Mouse (Mus musculus): ENCODE measurements around the gene Sox5.

Gene Sox5

DNA sequence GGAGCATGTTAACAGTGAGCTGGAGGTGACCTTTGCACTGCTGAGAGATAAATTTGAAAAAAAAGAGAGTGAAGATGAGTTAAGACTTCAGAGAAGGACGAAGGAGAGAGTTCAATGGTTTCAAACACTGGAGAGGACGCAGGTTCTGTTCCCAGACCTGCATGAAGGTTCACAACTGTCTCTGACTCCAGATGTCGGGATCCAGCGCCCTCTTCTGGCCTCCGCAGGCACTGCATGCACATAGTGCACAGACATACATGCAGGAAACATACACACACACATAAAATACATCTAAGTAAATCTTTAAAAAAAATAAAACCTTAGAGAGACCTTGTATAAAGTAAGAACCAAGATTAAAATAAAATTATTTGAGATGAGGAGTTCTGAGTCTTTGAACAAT lies 352.5 kb downstream of the Sox5 start:
- DNase-seq (ENCODE audit: low spot score): no peak

DNA sequence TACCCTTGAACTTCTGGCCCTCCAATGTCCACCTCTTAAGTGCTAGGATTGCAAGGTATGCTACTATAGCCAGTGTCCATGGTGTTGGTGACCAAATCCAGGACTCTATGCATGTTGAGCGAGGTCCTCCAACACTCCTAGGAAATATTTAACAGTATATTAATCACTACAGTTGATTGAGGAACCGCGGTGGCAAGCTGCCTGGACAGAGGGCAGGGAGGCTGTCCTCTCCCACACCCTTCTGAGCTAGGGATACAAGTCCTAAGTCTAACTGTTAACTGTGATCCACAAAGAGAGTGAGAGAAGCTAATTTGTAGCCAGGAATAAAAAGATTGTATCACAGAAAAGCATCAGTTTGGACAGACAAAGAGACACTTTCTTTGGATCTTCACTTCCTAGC lies 373.7 kb downstream of the Sox5 start:
- DNase-seq (ENCODE audit: low spot score): no peak

DNA sequence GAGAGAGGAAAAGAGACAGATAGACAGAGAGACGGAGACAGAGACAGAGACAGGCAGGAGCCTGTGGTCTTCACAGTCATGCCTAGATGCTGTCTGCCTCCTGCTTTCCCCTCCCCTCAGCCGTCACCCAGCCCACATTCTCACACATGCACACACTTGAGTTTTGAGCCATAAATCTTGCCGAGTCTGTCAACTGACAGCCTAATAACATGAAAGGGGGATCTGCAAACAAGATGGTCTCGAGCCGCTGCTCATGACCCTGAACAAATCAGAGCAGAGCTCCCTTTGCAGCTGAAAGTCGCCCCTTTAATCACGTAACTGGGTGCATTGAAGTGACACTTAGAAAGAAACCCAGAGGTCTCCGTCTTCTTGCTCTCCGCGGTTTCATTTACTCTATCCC lies 383.7 kb downstream of the Sox5 start:
- no peak for DNase-seq (ENCODE audit: low spot score)

- no peak for DNase-seq (ENCODE audit: low spot score)
Observed at GRCm38 (mm10) chr6:144393151-144393550, 388.6 kb downstream of the Sox5 start.

DNA sequence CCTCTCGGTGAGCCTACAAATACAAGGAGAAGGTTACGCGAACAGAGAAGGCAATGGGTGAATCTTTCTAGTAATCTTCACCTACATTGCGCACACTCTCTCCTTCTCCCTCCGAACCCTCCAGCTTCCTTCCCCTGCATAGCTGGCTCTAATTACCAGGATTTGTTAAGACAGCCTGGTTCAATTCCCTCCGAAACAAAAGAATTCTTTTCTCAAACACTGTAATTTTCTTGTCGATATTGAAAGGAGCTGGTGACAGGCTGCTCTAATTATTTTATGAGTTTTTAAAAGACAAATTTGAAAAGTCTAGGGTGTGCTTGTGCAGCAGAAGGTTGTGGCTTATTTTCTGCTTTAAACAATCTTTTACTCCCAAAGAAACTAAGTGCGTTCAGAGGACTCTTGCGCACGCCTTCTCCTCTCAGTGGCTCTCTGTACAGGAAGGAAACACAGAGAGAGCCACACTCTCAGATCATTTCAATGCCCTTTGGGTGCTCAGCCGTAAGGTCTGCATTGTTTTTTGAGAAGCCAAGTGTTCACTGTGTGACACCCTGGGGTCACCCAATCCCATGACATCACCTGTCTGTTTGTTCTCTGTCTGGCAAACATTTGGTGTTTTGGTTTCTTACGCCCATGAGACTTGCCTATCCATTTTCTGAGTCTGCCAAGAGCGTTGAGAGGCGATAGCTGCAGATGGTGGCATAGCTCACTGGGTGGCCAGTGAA lies 392.3 kb downstream of the Sox5 start:
- DNase-seq (ENCODE audit: low spot score): no peak

DNA sequence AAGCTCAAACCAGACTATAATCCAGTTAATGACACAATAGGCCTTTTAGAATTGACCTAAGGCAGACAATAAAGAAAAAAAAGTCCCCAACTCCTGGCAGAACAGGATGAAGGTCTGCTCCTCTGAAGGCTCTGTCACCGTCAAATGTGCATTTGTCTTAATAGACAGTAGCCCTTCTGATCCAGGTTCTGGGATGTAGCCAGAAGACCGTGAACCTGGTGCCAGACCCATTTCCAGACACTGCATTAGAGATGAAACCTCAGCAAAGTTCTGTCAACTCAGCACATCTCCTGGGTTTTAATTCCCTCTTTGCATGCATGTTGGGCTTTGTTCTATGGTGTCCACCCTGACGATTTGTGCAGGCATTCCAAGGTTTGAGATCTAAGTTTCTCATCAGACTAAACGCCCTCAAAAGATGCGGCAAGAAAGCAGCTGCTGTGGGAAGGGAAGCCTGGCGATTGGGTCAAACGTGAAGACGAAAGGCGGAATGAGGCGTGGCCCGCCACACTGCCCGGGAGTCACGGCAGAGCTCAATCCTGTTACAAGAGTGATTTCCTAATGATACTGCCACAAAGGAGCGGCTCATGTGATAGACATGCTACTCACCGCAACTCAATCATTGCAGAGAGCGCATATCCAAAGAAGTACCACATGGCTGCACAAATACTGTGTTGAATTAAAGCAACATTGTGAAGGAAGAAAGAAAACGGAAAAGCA lies 394.1 kb downstream of the Sox5 start:
- DNase-seq (ENCODE audit: low spot score): no peak

DNA sequence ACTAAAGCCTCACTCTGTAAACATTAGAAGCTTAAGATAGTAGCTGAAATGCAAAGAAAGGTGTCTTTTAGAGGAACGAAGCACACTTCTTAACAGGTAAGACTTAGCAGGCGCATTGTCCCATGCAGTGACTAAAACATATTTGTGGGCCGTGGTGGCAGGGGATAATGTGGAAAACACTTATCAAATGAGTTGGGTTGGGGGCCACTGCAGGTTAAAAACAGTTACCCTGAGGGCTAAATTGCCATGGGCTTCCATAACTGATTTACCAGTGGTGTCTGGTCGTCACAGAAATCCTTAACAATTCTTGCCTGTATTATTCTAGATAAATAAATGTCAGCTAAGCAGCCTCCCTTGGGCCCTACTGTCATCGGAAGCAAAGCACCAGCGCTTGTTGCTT lies 401.1 kb downstream of the Sox5 start:
- DNase-seq (ENCODE audit: low spot score): no peak

DNA sequence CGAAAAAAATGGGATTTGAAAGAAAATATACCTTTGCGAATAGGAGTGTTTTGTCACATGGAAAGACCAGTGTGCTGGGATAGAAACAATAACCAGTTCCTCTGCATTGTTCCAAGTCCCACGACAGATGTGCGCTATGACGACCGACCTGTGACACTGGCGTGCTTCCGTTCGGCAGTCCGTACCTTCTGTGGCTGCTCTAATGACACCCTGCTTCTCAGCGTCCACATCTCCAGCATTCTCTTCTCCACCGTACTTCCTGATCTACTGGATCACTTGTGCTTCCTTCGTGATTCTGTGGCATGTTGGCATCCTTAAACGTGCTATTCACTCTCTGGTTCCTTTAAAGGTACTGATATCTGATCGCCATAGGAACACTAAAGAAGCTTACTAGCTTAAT lies 401.6 kb downstream of the Sox5 start:
- DNase-seq (ENCODE audit: low spot score): no peak

DNA sequence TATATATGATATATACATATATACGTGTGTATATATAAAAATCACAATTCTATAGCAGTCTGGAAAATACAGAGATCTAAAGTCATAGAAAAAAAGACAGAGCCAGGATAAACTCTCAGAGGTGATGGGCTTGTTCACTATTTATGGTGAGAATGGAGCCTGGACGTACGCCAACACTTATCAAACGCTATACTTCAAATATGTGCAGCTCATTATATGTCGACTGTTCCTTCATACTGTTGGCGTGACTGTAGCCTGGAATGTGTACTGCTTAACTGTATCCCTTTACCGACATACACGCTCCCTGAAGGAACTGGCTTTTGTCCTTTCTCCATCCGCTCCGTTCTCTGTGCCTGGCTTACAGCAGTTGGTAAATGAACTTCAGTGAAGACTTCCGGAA lies 407.0 kb downstream of the Sox5 start:
- no peak for DNase-seq (ENCODE audit: low spot score)

- DNase-seq (ENCODE audit: low spot score): no peak
Observed at GRCm38 (mm10) chr6:144370699-144371098, 411.1 kb downstream of the Sox5 start.

- DNase-seq (ENCODE audit: low spot score): no peak
Observed at GRCm38 (mm10) chr6:144367626-144368077, 414.1 kb downstream of the Sox5 start.

GRCm38 (mm10) chr6:144361267-144362038 lies 420.3 kb downstream of the Sox5 start:
- no peak for DNase-seq (ENCODE audit: low spot score)

DNA sequence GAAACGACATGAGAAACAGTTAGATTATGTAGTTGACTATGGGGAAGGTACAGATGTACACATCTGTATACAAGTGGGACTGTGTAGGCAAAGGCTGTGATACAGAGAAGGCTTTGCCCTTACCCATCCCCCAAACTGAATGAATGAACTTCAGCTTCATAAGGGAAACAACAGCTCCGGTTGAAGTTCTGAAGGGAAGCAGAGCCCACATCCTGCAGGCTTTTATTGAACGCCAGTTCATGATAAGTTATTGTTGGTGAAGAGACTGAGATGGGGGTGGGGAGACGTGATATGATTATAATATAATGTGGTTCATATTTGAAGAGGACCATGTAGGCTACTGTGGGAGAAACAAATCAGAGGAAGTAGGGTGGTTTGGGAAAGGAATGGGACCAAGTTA lies 424.7 kb downstream of the Sox5 start:
- DNase-seq (ENCODE audit: low spot score): no peak

DNA sequence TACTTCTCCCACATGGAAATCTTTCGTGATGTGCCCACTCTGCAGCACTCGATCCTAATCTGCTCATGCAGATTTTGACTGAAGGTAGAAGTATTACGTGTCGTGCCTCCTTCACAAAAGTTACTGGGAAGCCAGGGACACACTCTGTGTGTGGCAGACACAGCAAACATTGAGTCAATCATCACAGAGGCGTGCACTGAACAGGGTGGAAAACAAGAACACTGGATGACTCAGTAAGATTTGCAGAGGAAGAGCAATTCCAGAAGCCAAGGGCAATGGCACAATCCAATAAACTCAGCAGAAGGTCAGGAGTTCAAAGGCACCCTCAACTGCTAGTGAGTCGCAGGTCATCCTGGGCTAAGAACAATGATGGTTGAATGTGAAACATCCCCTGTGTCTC lies 430.7 kb downstream of the Sox5 start:
- no peak for DNase-seq (ENCODE audit: low spot score)

DNA sequence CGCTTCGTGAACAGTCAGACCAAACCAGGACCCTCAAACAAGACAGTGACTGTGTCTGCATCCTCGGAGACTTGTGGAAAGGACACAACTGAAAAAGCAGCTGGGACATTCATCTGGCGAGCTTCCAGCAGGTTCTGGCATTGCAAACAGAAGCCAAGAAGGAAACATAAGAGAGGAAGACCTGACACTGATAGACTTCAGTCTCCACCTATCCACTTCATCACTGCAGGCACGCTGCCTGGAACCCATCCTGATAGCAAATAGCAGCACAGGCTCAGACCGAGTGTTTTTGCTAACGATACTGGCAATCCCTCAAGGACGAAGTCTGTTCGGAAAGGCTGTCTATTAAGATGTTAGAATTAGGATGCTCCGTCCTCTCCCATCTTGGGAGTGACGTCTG lies 438.4 kb downstream of the Sox5 start:
- DNase-seq (ENCODE audit: low spot score): no peak

DNA sequence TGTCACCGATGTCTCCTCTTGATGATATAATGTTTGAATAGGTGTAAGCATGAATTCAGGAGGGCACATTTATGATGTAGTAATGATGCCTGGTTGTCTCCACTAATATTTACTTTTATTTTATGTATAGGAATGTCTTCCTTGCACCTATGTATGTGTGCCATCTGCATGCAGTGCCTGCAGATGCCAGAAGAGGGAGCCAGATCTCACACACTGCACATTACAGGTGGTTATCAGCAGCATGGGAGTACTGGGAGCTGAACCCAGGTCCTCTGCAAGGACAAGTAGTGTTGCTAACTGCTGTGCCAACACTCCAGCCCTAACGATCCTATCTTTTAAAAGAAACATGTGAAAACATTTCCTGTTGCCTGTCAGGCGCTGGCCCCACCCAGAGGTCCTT lies 442.2 kb downstream of the Sox5 start:
- no peak for DNase-seq (ENCODE audit: low spot score)

DNA sequence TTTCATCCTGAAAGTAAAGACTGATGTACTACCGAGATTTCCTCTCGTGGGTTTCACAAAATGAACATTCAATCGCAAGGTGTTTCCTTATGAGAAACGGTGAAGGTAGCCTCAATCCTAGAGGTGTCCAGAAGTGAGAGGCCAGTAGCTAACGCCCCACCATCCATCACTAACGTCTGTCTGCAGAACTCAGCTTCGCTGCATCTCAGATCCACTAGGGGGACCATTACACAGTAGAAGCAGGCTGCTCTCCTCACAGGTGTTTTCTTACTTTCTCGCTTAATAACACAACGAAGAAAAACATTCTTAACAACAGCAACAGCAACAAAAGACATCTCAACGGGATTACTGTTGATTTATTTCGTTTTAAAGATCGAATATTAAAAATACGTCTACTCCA lies 442.8 kb downstream of the Sox5 start:
- no peak for DNase-seq (ENCODE audit: low spot score)

DNA sequence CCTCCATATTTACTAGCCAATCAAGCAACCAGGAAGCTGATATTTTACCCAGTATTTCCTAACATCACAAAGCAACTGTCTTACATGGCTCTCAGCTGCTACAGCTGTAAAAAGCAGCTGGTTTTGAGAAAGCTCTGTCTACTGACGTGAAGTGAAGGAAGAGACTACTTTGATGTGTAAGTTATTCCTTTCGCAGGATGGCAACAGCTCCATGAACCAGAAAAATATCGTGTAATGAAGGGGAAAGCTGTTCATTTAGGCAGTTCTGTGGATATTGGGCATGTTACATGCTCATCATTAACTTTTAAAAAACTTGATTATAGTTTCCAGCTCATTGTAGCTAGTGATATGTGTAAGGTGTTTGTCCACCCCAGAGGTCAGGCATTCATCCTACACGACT lies 443.6 kb downstream of the Sox5 start:
- DNase-seq (ENCODE audit: low spot score): no peak

DNA sequence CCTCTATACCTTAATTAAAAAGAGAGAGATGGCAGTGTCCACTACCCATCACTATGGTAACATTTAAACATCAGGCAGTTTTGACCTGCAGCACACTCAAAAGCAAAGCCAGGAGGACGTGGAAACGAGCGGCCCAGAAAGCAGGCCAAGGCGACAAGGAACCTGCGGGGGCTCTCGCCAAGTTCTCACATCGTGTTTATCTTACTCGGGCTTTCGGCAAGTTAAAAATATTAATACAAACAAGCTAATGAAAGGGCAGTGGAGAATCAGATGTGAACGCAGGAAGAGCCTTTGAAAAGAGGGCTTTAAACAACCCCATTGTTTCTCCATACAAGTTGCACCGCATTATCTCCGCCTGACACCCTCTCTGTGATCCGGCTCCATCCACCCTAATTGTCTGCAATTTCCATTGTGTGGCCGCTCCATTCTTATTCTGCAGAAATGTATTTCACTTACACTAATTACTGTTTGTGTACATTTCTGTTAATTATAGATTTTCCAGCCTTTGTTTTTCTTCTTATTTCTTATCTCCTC lies 444.3 kb downstream of the Sox5 start:
- no peak for DNase-seq (ENCODE audit: low spot score)

DNA sequence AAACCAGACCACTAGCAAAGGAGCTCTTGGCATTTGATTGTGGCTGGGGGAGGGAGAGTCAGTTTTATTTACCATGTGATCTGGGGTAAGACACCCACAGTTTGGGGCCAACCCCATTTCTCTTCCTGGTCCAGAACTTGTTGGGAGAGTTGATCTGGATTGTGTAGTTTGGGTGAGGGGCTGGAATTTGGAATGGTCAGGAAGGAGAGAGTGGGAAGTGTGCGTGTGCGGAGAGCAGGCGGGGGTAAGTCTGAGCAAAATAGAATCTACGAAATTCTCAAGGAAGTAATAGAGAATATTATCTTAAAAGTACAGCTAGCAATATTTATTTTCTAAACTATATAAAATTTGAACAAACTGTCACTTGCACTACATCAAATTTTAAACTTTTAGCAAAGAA lies 445.0 kb downstream of the Sox5 start:
- DNase-seq (ENCODE audit: low spot score): no peak

DNA sequence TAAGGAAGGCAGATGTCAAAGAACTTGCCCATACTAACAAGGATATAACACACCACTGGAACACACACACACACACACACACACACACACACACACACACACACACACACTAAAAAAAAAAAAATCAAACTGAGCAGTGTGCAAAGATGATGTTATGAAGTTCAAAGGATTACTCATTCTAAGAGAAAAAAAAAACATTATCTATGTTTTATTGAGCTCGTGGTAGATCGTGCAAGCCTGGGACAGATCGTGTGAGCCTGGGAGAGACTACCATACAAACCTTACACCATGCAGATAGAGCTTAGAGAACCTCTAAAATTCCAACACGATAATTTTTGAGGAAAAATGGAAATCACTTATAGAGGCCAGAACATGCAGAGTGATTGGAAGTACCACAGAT lies 448.6 kb downstream of the Sox5 start:
- DNase-seq (ENCODE audit: low spot score): no peak

DNA sequence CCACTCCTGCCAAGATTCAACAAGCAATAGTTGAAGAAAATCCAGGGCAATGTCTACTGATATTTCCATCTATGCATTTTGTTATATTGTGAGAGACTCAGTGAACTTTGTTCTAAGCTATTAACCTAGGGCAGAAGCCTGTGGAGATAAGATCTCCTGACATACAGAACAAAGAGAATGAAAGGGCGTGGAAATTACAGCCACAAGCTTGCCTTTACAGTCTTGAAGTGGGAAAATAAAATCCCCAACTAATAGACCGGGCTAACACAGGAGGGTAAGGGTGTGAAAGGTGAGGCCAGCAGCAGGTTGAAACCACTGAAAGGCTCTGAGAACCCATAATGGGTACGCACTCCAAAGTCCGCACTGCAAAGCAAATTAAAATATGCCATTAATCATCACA lies 449.8 kb downstream of the Sox5 start:
- no peak for DNase-seq (ENCODE audit: low spot score)

Measured in spleen, adult 12 weeks (tissue).